Comparison of ENCODE assay signal across 12 mouse cellular contexts in genomic region chr5:116914876-116915275, GRCm38 (mm10).
DNase-seq lines count a peak whose midpoint lies in the region; ATAC-seq lines count a peak whose summit lies in the region.
"Had no signal": no experiment of that assay in that cellular context is flagged by ENCODE, and none has a peak within 500 bp of the region (broad histone marks: within the 10 kb centered on the region; RNA-seq: fewer than 3 reads in every experiment).

No protein-coding gene starts in this region.

- H3K9ac ChIP-seq in intestine, embryonic 14.5 days (ENCODE audit: low read length) = no peak overlapping the region
- no peak overlapping the region for H3K9ac ChIP-seq in intestine, embryonic 15.5 days
- H3K9ac ChIP-seq: liver, embryonic 15.5 days; midbrain, embryonic 12.5 days had no signal

- ATAC-seq in intestine, embryonic 14.5 days (replicated peaks; ENCODE audit: low FRiP score, low TSS enrichment, low read depth) = no peak
- ATAC-seq in intestine, embryonic 15.5 days = no peak
- ATAC-seq in inflammation-experienced regulatory T-cells, adult 6 months = no peak
- ATAC-seq: intestine, embryonic 16.5 days had no signal

- H3K4me1 ChIP-seq in intestine, embryonic 14.5 days (replicated peaks; ENCODE audit: control insufficient read depth, insufficient read depth, low read length) = no peaks in the 10 kb centered on the region
- H3K4me1 ChIP-seq in intestine, embryonic 15.5 days (replicated peaks) = no peaks in the 10 kb centered on the region
- H3K4me1 ChIP-seq: liver, embryonic 15.5 days; midbrain, embryonic 12.5 days had no signal

- no peak overlapping the region for H3K4me2 ChIP-seq in intestine, embryonic 14.5 days (ENCODE audit: low read length)
- no peak overlapping the region for H3K4me2 ChIP-seq in intestine, embryonic 15.5 days (replicated peaks)
- H3K4me2 ChIP-seq: liver, embryonic 15.5 days; midbrain, embryonic 12.5 days had no signal

- no peaks in the 10 kb centered on the region for H3K36me3 ChIP-seq in intestine, embryonic 14.5 days (ENCODE audit: control insufficient read depth, insufficient read depth, low read length)
- H3K36me3 ChIP-seq in intestine, embryonic 15.5 days = no peaks in the 10 kb centered on the region
- H3K36me3 ChIP-seq: G1E; liver, embryonic 15.5 days; midbrain, embryonic 12.5 days had no signal

- H3K9me3 ChIP-seq in intestine, embryonic 14.5 days (ENCODE audit: control insufficient read depth, low read length) = no peaks in the 10 kb centered on the region
- H3K9me3 ChIP-seq in intestine, embryonic 15.5 days = no peaks in the 10 kb centered on the region
- H3K9me3 ChIP-seq: liver, embryonic 15.5 days; midbrain, embryonic 12.5 days had no signal

- no peak overlapping the region for H3K27ac ChIP-seq in intestine, embryonic 14.5 days (ENCODE audit: low read depth)
- H3K27ac ChIP-seq in intestine, embryonic 15.5 days = no peak overlapping the region
- H3K27ac ChIP-seq: liver, embryonic 15.5 days; midbrain, embryonic 12.5 days had no signal

- peak; percentile 83 for DNase-seq in intestine, embryonic 14.5 days (ENCODE audit: low spot score)
- DNase-seq in thymus, postnatal 4 days = peak; percentile 10
- DNase-seq in thymus, postnatal 10 days (ENCODE audit: low spot score in 2 of 2) = no peak
- DNase-seq in embryo, embryonic 9.5 days (ENCODE audit: extremely low spot score) = peak; percentile 22
- DNase-seq in gastrocnemius, adult 18-20 months (ENCODE audit: low spot score) = no peak
- DNase-seq: cerebellum, postnatal 14 days had no signal

- H3K4me3 ChIP-seq in intestine, embryonic 14.5 days (ENCODE audit: low read depth, low read length) = no peak overlapping the region
- H3K4me3 ChIP-seq in intestine, embryonic 15.5 days (replicated peaks) = no peak overlapping the region
- H3K4me3 ChIP-seq: liver, embryonic 15.5 days; midbrain, embryonic 12.5 days had no signal

- 29% methylated on average over 12 of the region's 12 CpGs for WGBS in intestine, embryonic 14.5 days
- WGBS in intestine, embryonic 15.5 days = 32% methylated on average over 12 of the region's 12 CpGs

- no peaks in the 10 kb centered on the region for H3K27me3 ChIP-seq in intestine, embryonic 14.5 days (replicated peaks; ENCODE audit: control insufficient read depth, insufficient read depth, low read length)
- H3K27me3 ChIP-seq in intestine, embryonic 15.5 days (replicated peaks) = no peaks in the 10 kb centered on the region
- H3K27me3 ChIP-seq: liver, embryonic 15.5 days; midbrain, embryonic 12.5 days had no signal

Comparison
In these comparisons a context has a peak if more than half of its experiments do, and no peak if none do; other contexts are left out.
1. DNase-seq: peak in intestine, embryonic 14.5 days (single experiment), thymus, postnatal 4 days (single experiment) and embryo, embryonic 9.5 days (single experiment); none in thymus, postnatal 10 days (0 of 2) and gastrocnemius, adult 18-20 months (single experiment).